Mouse (Mus musculus) heart, embryonic 13.5 days (tissue): ENCODE results near the gene Zfp36l2. TPM values are rescaled to one million over a fixed set of nuclear protein-coding genes. Genes with fewer than 3 reads are reported as not detected.

Experiments used
- ATAC-seq: fragments of 200-750 bp; cut with Nextera tagmentation; 2 replicates; pipeline ENCODE4 v1.8.0; 2017; ENCODE audit warnings: moderate TSS enrichment; ENCODE audit not compliant: insufficient number of reproducible peaks, low FRiP score, low TSS enrichment; ENCODE audit errors: extremely low read depth
- H3K27ac ChIP-seq: fragments of 300-500 bp; sonication (generic); replicated peaks from 2 replicates; pipeline ENCODE4 v1.5.1; 2015; ENCODE audit warnings: moderate library complexity, mild to moderate bottlenecking, inconsistent platforms
- H3K27me3 ChIP-seq: fragments of 300-500 bp; sonication (generic); replicated peaks from 2 replicates; pipeline ENCODE4 v1.6.1; 2015; ENCODE audit warnings: mild to moderate bottlenecking, inconsistent platforms
- H3K36me3 ChIP-seq: fragments of 300-500 bp; sonication (generic); 2 replicates; pipeline ENCODE4 v1.6.1; 2015; ENCODE audit warnings: mild to moderate bottlenecking, inconsistent platforms
- H3K4me1 ChIP-seq: fragments of 300-500 bp; sonication (generic); 2 replicates; pipeline ENCODE4 v1.6.1; 2015; ENCODE audit warnings: inconsistent platforms
- H3K4me2 ChIP-seq: fragments of 300-500 bp; sonication (generic); 2 replicates; pipeline ENCODE4 v1.6.1; 2015; ENCODE audit warnings: inconsistent platforms, mild to moderate bottlenecking, moderate library complexity
- H3K4me3 ChIP-seq: fragments of 300-500 bp; sonication (generic); 2 replicates; pipeline ENCODE4 v1.5.1; 2015; ENCODE audit warnings: moderate library complexity, mild to moderate bottlenecking, inconsistent platforms
- H3K9ac ChIP-seq: fragments of 300-500 bp; sonication (generic); 2 replicates; pipeline ENCODE4 v1.6.1; 2015; ENCODE audit warnings: inconsistent platforms, mild to moderate bottlenecking, moderate library complexity
- H3K9me3 ChIP-seq: fragments of 300-500 bp; sonication (generic); 2 replicates; pipeline ENCODE4 v1.6.1; 2016; ENCODE audit warnings: inconsistent platforms
- WGBS: fragments of 180-500 bp; shearing (Covaris S2); methylation state at CpG from one replicate; pipeline ENCODE4 v1.1.7; 2015; ENCODE audit warnings: mixed read lengths; 5-methylcytosine and 5-hydroxymethylcytosine counted together
- polyA plus RNA-seq: library from polyadenylated mRNA; unstranded; fragments of >200 nt; fragmentation: Nextera tagmentation; extraction: Ambion mirVana; gene quantifications from 2 replicates; pipeline ENCODE4 v1.2.1, GENCODE M21; 2015

Gene Zfp36l2
- polyA plus RNA-seq, 1 experiment from 2014 or later, result 6.2 TPM

DNA sequence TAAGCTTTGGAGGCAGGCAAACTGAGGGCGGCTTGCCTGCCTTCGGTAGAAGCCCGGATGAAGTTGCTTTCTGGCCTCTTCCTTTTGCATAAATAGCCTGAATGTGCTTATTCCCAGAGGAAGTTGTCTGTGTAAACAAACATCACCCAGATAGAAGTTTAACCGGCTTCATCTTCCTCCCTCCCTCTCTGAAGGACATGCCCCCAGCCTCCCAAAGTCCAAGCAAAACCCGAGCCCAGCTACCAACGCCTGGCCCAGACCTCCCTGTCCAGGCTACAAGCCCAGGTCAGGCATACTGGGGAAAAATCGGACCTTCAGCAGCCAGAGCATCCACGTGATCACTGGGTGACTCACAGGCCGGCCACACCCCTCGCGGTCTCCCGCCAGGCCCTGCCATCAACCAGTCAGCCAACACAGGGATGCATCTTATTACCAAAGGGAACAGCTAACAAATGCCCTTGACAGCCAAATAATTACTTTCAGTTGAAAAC, 4.4 kb downstream of the Zfp36l2 start:
- H3K9ac ChIP-seq, result peak overlapping the region; percentile 67
- H3K4me1 ChIP-seq, result peaks cover 48% of the 10 kb centered on the region
- peak; percentile 48 for ATAC-seq
- WGBS, result 3% methylated on average over 12 of the region's 12 CpGs
- H3K27ac ChIP-seq, result peak overlapping the region; percentile 81
- no peaks in the 10 kb centered on the region for H3K9me3 ChIP-seq
- H3K36me3 ChIP-seq, result peaks cover 17% of the 10 kb centered on the region
- H3K4me2 ChIP-seq, result peak overlapping the region; percentile 59
- H3K4me3 ChIP-seq, result peak overlapping the region; percentile 37
- no peaks in the 10 kb centered on the region for H3K27me3 ChIP-seq

DNA sequence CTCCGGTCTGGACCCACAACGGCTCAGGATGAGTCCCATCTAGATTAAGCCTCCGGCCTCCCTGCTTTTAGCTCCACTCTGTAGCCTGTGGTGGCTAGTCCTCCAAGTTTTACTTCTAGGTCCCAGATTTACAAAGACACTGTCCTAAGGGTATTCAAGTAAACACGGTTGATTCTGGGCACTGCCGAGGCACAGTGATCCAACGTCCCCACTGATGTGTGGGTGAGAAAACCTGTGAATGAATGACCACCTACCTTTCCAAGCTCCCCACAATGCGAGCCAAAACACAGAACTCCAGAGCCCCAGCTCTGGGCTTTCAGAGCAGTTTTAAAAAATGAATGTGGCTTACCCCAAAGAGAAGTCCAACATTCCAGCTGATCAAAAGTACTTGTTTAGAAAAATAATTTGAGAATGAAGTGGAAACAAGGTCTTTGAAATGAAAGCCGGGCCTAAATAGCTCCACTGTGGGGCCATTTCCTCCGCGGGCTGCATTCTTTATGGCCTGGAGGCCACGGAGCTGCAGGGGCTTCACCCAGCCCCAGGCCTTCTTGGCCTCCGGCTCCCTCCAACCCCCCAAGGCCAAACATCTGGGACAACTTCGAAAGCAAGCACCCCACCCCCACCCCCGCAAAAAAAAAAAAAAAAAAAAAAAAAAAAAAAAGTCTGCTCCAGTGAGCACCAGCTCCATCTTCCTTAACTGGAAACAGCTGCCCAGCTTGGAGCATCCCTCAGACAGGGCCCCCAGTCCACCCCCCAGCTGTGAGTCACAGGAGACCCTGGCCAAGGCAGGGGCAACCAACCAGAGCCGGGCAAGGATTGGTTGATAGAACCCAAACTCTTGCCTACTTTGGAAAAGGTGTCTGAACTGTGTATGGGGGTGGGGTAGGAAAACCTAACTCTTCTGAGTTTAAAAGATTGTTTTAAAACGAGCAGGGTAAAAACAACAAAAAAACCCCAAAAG, 5.2 kb downstream of the Zfp36l2 start:
- Histone ChIP-seq H3K27me3 (no peaks in the 10 kb centered on the region), H3K9ac (peak overlapping the region; percentile 67), H3K4me3 (peak overlapping the region; percentile 37), H3K4me2 (peak overlapping the region; percentile 59), H3K27ac (peak overlapping the region; percentile 81), H3K36me3 (peaks cover 17% of the 10 kb centered on the region), H3K9me3 (no peaks in the 10 kb centered on the region), H3K4me1 (peaks cover 50% of the 10 kb centered on the region)
- ATAC-seq, result no peak
- 35% methylated on average over 16 of the region's 16 CpGs for WGBS

- 55% methylated on average over 18 of the region's 18 CpGs for WGBS
- Histone ChIP-seq H3K9ac (peak overlapping the region; percentile 74), H3K36me3 (peaks cover 17% of the 10 kb centered on the region), H3K4me1 (peaks cover 53% of the 10 kb centered on the region), H3K4me2 (peak overlapping the region; percentile 59), H3K4me3 (peak overlapping the region; percentile 37), H3K27ac (peak overlapping the region; percentile 81), H3K9me3 (no peaks in the 10 kb centered on the region), H3K27me3 (no peaks in the 10 kb centered on the region)
- no peak for ATAC-seq
These were observed 6.0 kb downstream of the Zfp36l2 start for GRCm38 (mm10) chr17:84181502-84182310.

DNA sequence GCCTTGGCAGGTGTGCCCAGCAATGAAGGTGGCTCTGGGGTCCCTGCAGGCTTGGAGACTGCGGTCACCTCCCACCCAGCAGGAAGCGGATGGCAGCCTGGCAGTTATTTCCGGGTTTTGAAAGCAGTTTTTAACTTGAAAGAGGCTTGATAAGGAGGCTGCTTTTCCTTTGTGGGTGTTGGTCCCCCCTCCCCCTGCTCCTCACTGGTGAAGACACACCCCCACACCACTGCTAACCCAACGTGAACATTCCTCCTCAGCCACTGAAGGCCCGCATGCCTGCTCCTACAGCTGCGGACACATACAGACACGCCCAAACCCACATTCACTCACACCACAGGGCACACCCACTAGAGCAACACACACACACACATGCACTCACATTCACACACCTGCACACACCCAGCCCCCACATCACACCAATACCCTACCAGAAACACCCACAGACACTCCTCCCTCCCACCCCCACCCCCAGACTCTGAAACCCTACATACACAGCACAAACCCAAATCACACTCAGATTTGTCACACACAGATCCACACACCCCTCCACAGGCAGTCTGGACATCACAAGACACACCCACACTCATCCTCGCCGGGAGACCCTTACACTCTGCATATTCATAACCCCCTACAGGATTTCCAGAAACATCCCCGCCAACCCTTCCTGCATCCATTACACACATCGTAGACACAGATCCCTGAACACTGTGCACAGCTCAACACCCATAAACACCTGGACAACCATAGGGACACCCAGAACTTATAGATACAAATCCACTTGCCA, 6.8 kb downstream of the Zfp36l2 start:
- H3K9ac ChIP-seq, result peak overlapping the region; percentile 74

DNA sequence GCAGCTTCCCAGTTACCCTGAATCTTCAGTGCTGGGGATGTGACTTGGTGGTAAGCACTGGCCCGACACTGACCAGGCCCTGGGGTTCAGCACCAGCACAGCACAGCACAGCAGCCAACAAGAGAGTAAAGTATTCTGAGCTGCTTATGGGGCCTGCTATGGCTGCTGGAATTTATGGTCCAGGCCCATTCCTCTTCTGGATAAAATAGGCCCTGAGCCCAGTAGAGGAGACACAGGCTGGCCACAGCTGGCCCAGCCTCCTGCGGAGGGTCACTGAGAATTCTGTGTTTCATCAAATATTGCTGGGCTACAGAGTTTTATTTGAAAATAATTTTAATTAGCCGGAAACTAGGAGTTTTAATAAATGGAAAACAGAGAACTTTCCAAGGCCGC, 7.8 kb downstream of the Zfp36l2 start:
- H3K4me1 ChIP-seq, result peaks cover 46% of the 10 kb centered on the region
- no peak for ATAC-seq

More for the DNA sequence above, 6.8 kb downstream of the Zfp36l2 start:
- WGBS, result 30% methylated on average over 11 of the region's 11 CpGs
- peaks cover 9% of the 10 kb centered on the region for H3K36me3 ChIP-seq
- H3K27me3 ChIP-seq, result no peaks in the 10 kb centered on the region
- peak overlapping the region; percentile 81 for H3K27ac ChIP-seq
- no peaks in the 10 kb centered on the region for H3K9me3 ChIP-seq
- peak; percentile 53 for ATAC-seq
- peaks cover 46% of the 10 kb centered on the region for H3K4me1 ChIP-seq
- H3K4me3 ChIP-seq, result peak overlapping the region; percentile 37
- peak overlapping the region; percentile 59 for H3K4me2 ChIP-seq

DNA sequence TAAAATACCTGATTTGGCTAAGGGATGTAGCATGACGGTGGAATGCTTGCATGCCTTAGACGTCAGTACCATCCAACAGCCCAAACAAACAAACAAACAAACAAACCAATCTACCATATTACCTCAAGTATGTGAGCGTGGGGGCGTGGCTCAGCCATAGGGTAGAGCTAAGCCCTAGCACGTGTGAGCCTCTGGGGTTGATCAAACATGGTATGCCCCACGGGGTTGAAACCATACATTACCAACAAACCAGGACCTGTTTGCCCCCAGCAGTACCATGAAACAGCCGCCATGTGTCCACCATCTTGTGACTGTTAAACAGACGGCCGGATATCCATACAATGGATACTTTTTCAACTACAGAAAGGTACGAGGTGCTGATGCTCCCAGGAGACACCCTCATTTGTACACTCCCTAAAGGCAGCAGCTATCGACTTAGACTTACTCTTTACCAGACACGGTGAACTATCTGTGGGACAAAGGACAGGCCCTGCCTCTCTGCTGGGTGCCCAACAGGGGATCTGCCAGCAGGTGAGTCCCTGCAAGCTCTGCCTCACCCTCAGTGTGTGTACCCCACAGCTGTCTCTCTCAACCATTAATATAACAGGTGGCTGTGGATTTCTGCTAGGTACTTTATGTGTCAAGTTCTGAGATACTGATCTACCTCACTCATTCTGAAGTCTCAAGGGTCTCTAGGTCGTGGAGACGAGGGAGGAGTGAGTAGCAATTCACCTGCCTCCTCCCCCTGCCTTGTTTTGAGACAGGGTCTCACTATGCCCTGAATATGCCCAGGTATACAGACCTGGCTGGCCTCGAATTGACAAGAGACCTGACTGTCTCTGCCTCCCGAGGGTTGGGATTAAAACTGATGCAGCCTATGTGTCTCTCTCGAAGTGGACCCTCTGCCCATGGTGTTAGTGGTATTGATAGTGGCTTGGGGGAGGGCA, 8.4 kb downstream of the Zfp36l2 start:
- H3K9me3 ChIP-seq, result peaks cover 5% of the 10 kb centered on the region; the same call in 1 of the 2 replicates
- H3K9ac ChIP-seq, result no peak overlapping the region
- ATAC-seq, result no peak
- H3K4me2 ChIP-seq, result 0 out of 2 replicates have a peak overlapping the region, but pooled peaks have one; percentile 59
- H3K36me3 ChIP-seq, result peaks cover 6% of the 10 kb centered on the region; the same call in 1 of the 2 replicates
- H3K27ac ChIP-seq, result peak overlapping the region; percentile 81
- 87% methylated on average over 17 of the region's 17 CpGs for WGBS
- no peaks in the 10 kb centered on the region for H3K27me3 ChIP-seq
- peaks cover 46% of the 10 kb centered on the region for H3K4me1 ChIP-seq
- H3K4me3 ChIP-seq, result no peak overlapping the region

More for the DNA sequence above, 7.8 kb downstream of the Zfp36l2 start:
- Histone ChIP-seq H3K9me3 (peaks cover 5% of the 10 kb centered on the region; the same call in 1 of the 2 replicates), H3K4me3 (peak overlapping the region; percentile 37; the same call in 1 of the 2 replicates), H3K9ac (peak overlapping the region; percentile 74; the same call in 1 of the 2 replicates), H3K27me3 (no peaks in the 10 kb centered on the region), H3K27ac (peak overlapping the region; percentile 81), H3K36me3 (peaks cover 8% of the 10 kb centered on the region; the same call in 1 of the 2 replicates), H3K4me2 (peak overlapping the region; percentile 59)
- WGBS, result 87% methylated on average over 4 of the region's 4 CpGs

GRCm38 (mm10) chr17:84177481-84177880, 10.3 kb downstream of the Zfp36l2 start:
- Histone ChIP-seq H3K27me3 (no peaks in the 10 kb centered on the region), H3K4me2 (no peak overlapping the region), H3K27ac (no peak overlapping the region), H3K9me3 (peaks cover 5% of the 10 kb centered on the region; the same call in 1 of the 2 replicates), H3K4me3 (no peak overlapping the region), H3K36me3 (peaks cover 6% of the 10 kb centered on the region; the same call in 1 of the 2 replicates), H3K9ac (peak overlapping the region; percentile 14; the same call in 1 of the 2 replicates), H3K4me1 (peaks cover 34% of the 10 kb centered on the region)
- ATAC-seq, result no peak
- WGBS, result 36% methylated on average over 8 of the region's 8 CpGs

DNA sequence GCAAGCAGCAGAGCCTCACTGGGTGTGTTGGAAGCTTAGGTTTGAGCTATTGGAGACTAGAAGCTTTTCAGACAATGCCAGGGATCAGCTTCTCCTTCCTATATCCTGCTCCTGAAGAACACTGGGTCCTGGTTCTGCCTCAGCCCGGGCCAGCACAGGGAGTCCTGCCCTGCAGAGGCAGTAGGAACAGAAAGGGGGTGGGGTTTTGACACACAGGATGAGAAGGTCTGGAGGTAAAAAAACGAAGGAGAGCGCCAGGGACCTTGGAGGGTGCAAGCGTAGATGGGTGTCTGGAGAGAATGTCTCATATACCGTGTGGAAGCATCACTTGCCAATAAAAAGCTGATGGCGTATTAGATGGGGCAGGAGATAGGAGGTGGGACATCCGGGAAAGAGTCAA, 11.3 kb downstream of the Zfp36l2 start:
- Histone ChIP-seq H3K4me1 (peaks cover 24% of the 10 kb centered on the region), H3K36me3 (peaks cover 6% of the 10 kb centered on the region; the same call in 1 of the 2 replicates), H3K27me3 (no peaks in the 10 kb centered on the region), H3K9ac (no peak overlapping the region), H3K9me3 (peaks cover 5% of the 10 kb centered on the region; the same call in 1 of the 2 replicates), H3K4me2 (no peak overlapping the region), H3K27ac (no peak overlapping the region), H3K4me3 (no peak overlapping the region)
- WGBS, result 83% methylated on average over 7 of the region's 7 CpGs
- no peak for ATAC-seq

- no peak for ATAC-seq
- no peak overlapping the region for H3K27ac ChIP-seq
- H3K4me3 ChIP-seq, result no peak overlapping the region
- peaks cover 11% of the 10 kb centered on the region for H3K4me1 ChIP-seq
- no peak overlapping the region for H3K9ac ChIP-seq
- no peak overlapping the region for H3K4me2 ChIP-seq
- peaks cover 5% of the 10 kb centered on the region; the same call in 1 of the 2 replicates for H3K9me3 ChIP-seq
- no peaks in the 10 kb centered on the region for H3K27me3 ChIP-seq
- 95% methylated on average over 17 of the region's 17 CpGs for WGBS
- peaks cover 6% of the 10 kb centered on the region; the same call in 1 of the 2 replicates for H3K36me3 ChIP-seq
These were observed 12.6 kb downstream of the Zfp36l2 start for GRCm38 (mm10) chr17:84175196-84175595.
